Mouse (Mus musculus): ENCODE results near the gene Chml.

The Chml gene

DNA sequence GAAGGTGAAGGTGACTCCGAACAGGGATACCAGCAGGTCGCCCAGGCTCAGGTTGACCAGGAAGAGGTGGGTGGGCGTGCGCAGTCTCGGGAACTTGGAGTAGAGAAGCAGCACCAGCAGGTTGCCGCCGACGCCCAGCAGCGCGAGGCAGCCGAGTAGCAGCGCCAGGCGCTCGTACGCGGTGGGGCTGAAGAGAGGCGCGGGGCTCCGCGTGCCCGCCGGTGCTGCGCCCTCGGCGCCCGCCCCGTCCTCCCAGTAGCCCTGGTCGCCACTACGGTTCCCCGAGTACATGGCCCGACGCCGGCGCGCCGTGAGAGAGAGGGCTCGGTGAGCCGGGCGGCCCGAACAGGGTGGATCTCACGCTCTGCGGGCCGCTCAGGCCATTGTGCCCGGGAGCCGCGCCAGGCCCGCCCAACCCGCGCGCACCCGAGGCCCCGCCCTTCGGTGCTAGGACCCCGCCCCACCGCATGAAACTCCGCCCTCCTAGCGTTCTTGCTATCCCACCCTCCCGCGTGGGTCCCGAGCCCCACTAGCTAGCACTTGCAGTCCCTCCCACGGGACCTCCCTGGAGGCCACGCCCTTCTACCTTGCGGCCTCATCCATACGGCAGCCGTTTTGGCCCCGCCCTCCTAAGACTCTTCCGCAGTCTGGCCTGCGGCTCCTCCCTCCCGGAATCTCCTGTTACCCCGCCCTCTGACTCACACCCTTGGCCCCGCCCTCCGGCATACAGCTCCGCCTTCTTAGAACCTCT is at the start of gene Chml, which contains the start of gene Opn3:
Gene Chml (minus strand): TSS at position 656 of the 751 bp plus-strand sequence.
Gene Opn3 (minus strand): TSS at position 531 of the 751 bp plus-strand sequence.
- DNase-seq (ENCODE audit: low read depth, low spot score): peak; percentile 100

DNA sequence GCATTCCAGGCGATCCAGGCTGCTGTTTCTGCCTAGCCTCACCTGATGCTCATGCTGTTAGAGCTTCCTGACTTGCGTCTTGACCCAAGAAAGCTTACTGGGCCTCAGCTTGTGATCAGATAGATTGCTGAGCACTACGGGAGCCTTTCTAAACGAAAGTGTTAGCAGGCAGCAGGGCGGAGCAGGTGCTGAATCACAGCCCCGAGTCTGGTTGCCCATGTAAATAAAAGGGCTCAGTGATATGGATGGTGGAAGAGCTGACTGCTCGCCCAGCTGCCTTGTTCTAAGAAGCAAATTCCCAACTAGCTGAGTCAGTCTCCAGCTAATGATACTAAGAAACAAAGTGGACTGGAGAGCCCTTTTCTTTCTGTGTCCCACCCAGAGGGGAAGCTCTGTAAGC is 33.1 kb upstream of the Chml start:
- no peak for DNase-seq (ENCODE audit: low read depth, low spot score)

DNA sequence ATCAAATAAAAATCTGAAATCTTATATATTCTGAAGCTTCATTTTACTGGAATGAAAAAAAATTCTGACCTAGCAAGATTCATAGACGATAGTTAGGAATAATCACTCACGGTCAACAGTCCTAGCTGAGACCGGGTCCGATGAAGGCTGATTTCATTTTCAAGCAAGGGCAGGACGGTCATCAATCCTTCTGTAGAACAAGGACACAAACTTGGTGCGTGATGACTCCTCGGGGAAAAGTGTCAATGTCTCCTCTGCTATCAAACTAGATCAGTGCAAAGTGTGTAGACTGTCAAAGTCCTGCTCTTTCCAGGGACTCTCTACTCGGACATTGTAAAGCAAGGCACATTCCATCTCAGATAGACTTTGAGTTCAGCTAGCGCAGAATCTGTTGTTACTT is 24.1 kb upstream of the Chml start:
- no peak for DNase-seq (ENCODE audit: low read depth, low spot score)

DNA sequence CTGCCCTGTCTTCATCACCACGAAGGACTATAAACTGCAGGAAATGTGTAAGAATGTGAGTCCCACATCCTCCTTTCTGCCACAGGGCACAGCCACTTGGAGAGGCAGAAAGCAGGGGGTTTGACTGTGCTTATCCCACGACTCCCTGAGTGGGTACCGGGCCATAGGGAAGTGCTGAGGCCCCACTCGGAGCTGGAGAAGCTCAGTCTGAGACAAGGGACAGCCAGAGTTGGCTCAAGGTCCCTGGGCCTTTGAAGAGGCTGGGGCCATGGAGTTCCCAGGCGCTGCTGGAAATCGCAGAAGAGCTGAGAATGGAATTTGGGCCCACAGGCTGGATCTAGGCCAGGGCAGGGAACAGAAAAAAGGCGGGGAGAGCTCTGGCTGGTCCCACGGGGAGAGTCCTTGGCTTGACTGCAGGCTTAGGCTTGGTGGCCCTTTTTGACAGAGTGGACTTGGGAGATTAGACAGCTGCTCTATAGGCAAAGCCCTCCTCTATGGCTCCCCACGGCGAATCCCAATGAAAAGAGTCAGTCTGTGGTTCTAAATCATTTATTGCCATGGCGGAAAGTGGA is 19.7 kb upstream of the Chml start:
- no peak for DNase-seq (ENCODE audit: low read depth, low spot score)

DNA sequence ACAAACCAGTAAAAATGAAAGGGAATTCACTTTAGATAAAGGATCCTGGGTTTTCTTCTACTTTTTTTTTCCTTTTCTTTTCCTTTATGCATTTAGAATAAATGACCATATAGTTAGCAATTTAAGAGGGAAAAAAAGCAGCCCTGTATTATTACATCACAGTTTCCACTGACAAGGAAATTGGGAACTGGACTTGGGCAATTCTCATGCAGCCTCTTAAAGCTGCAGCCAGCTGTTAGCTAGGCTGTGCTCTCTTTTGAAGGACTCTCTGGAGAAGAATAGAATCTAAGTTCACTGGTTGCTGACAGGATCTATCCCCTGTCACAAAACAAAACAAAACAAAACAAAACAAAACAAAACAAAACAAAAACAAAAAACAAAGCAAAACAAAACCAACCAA is 15.3 kb upstream of the Chml start:
- DNase-seq (ENCODE audit: low read depth, low spot score): no peak

DNA sequence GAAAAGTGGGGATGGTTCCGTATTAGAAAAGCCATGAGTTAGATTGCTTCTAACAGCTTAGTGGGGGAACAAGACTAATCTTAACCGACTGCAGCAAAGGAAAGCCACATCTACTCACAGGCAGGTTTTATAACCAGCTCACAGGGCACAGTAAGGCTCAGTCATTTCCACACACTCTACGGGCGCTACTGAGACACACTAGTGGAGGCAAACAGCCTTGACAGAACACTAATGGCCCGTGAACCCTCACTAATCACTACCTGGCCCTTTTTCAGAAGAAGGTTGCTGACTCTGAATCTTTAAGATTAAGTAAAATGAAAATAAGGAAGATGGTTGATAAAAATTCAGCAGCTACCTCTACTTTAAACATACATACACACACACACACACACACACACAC is 14.9 kb upstream of the Chml start:
- DNase-seq (ENCODE audit: low read depth, low spot score): no peak

DNA sequence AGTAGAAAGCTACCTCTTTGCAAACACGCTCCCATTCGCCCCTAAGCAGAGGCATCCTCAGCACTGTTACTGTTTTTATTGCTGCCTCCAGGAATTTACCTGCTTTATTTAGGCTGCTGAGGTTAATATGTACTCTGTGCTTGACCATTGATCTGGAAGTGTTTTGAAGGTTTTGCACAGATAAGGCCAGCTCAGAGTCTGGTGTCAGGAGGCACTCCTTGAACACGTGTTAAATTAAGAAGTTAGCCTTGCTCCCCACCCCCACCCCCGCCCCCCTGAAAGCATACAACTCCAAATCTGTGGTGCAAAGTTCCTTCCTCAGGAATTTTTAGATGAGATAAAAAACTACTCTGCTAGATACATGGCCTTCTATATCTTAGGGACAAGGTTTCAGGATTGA is 8.4 kb upstream of the Chml start:
- no peak for DNase-seq (ENCODE audit: low read depth, low spot score)

DNA sequence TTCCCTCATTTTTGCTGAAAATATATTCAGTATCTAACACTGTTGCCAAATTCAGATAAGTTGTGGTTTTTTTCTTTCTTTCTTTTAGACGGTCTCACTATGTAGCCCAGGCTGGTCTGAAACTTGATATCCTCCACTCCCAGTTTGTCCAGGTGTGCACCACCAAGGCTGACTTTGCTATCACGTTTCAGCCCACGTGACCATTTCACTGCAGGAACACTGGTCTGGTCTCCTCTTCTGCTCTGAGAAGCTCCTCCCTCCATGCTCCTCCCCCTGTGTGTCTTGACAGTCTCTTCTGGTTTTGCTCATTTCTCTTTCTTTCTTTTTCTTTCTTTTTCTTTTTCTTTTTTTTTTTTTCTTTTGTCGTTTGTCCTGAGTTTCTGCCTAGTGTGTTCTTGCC is 7.1 kb upstream of the Chml start:
- peak; percentile 19 for DNase-seq (ENCODE audit: low read depth, low spot score)

DNA sequence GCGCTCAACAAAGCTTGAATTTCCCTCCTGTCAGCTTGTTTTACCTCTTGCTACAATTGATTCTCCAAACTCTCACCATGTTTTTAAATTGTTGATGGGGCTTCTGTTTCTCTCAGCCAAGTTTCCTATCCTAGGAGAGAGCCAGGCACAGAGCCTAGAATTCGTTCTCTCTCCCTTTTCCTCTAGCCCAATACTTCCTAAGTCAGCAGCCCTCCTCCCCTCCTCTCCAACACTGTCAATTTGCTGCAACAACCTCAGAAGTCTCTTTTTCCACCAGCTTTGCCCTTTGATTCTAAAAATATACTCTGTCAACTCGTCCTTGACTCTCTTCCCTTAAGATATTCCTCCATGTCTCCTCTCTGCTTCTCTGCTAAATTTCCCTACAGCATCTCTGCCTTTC is 6.7 kb upstream of the Chml start:
- DNase-seq (ENCODE audit: low read depth, low spot score): no peak

DNA sequence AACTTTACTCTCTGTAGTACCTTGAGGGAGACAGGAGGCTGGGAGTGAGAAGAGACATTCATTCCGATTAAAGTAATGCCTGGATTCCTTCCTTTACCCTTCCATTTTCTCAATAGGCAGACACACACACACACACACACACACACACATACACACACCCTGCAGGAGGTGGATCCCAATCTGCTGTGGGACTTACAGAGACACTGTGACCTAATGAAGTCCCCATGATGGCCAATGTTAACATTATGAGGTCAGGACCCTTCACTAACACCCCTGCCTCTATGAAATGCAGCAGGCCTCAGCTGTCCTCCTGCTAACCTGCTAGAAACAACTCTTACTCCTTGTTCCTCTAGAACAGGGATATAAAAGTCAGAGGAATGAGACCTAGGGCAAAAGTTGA is 5.6 kb upstream of the Chml start, which contains the start of gene Wdr64:
Gene Wdr64 (plus strand): TSS at position 301 of the 400 bp plus-strand sequence.
- no peak for DNase-seq (ENCODE audit: low read depth, low spot score)

DNA sequence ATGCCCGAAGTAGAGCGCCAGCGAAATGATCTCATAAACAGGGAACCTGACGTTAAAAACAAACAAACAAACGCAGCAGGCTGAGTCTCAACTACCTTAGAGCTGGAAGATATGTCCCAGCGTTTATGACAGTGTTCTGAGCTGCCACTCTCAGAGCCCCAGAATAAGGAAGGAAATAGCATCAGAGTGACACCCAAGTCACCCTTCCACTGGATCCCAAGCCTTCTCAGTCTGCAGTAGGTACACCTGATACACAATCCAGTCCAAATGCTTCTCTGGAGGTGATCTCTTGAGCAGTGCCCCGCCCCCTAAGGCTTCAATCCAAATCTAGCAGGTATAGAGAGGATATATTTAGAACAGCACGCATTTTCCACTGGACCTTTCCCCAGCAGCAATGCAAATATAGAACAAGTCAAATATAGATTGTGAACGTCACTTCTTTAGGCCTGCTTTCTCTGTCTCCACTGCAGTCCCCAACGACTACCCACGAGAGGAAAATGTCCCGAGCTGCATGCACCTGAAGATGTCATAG is 794 bp upstream of the Chml start:
- DNase-seq (ENCODE audit: low read depth, low spot score): no peak

DNA sequence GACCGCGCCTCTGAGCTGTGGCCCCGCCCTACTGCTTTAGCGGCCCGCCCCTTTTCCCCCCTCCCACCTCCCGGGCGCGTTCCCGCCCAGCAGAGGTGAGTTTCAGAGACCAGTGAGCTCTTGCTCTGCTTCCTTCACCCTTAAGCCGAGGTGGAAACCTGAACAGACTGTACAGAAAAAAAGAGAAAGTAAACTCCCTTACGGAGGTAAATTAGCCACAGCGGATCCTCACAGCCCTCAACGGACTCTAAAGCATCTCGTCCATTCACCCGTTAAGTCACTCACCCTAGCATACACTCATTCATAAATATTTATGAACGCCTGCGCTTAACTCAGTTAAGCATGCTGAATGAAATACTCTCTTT is 278 bp upstream of the Chml start:
- no peak for DNase-seq (ENCODE audit: low read depth, low spot score)

DNA sequence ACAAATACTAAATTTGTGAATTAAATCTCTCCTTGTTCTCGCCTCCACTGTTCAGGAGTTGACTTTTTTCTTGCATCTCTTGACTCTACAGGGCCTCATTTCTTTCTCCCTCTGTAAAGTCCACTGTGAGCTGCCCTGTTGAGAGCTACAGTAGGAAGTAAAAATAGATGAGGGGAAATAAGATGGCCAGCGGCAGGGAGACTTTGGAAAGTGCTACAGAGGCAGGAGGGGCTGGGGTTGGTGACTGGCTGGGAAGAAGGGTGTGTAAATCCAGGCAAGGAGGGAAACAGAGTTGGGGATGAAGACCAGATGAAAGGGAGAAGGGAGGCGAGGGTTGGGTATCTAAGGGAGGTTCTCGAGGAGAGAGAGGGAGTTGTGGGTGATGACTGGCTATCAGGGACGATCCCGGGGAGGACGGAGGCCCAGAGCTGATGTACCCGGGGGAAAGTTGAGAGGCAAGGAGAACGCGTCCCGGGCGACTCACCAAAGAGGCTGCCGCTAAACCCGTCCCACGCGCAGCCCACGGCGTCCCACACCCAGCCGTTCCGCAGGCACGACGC is 935 bp downstream of the Chml start:
- no peak for DNase-seq (ENCODE audit: low read depth, low spot score)

DNA sequence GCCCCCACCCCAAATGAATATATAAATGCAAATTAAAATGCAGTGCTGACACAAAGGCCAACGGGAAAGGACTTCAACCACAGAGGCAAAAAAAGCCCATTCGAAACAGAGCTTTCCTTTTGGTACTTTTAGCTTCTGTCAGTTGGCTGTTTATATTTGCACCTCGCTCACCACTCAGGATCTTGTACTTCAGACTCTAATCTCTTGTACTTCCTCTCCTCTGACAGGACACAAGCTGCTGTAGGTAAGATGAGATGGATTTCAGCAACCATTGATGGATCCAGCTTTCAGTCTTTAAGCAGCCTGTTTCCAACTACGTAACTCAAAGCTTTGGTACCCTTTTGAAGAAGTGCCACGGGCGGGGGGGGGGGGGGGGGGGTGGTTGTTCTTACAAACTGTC is 11.7 kb downstream of the Chml start:
- DNase-seq (ENCODE audit: low read depth, low spot score): no peak

DNA sequence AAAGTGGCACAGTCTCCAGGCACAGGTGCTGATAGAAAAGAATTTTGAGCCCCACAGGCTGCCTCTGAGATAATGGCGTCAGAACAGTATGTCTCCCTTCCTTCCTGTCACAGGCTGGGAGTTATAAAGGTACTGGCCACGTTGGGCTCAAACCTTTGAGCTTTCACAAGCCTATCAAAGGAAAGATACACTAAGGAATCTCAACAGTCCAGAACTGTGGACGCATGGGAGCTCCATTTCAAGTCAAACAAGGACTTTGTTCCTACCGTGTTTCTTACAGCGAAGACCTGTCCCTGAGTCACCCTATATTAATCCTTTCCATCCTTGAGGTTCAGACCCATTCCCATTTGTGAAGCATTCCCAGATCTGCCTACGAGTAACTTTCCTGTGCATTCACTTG is 15.2 kb downstream of the Chml start:
- DNase-seq (ENCODE audit: low read depth, low spot score): no peak

DNA sequence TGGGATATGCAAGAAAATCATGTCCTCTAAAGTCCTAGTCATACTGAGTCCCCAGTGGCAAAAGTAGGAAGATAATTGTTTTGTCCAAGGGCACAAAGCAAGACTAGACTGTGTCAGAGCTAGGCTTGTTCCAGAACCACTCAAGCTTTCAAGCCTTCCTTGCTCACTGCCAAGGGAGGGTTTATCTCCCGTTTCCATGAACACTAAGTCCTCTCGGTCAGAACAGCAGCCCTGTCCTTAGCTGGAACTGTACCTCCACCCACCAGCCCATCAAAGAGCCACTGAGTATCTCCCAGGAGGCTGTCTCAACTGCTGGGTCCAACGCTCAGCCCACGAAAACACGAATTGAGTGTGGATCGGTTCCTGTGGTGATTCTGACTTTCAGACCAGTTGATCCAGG is 17.6 kb downstream of the Chml start:
- no peak for DNase-seq (ENCODE audit: low read depth, low spot score)

DNA sequence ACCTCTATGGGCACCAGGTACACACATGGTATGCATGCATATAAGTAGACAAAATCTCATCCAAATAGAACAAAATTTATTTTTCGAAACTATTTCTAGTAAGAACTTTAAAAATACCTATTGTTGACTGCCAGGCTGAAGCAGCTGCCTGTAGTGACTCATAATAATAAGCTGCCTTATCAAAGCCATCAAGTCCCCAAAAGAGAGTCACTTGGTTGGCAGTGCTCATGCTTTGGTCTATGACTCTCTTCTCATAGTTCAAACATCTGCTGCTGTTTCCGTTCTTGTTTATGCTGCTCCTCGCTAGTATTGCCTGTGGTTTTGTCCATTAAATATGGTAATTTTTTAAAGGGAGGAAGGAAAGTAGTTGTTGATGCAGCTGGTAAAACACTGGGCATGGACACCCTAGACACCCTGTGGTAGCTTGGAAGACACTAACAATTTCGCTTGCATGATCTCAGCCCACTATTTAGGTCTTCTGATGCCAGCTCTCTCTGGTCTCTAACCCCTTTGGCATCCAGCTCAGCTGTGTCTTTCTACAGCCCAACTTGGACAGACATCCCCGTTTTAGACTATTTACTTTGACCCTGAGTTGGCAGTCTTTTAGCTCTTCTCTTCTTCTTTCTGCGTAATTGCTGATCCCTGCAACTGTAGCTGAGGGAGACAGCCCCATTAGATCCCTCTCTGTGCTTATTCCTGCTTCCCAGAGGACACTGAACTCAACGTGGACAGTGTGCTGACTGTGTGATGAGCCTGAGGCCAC is 19.0 kb downstream of the Chml start:
- DNase-seq (ENCODE audit: low read depth, low spot score): peak; percentile 19

DNA sequence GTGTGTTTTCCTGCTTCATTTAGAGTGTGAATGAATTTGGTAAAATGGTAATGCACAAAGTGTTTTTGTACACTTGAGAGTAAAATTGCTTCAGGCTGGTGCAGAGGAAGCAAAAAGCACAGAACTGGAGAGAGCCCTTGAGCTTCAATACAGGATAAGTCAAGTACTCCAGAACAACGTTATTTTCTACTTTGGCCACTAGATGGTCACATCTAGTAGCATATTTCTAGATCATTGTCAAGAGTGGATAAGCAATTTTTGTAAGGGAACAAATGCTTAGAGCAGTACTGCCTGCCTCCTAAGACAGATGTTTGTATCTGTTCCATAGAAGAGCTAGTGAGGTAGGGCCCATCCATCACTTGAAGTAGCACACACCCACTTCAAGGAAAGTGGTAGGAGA is 21.1 kb downstream of the Chml start:
- peak; percentile 47 for DNase-seq (ENCODE audit: low read depth, low spot score)

DNA sequence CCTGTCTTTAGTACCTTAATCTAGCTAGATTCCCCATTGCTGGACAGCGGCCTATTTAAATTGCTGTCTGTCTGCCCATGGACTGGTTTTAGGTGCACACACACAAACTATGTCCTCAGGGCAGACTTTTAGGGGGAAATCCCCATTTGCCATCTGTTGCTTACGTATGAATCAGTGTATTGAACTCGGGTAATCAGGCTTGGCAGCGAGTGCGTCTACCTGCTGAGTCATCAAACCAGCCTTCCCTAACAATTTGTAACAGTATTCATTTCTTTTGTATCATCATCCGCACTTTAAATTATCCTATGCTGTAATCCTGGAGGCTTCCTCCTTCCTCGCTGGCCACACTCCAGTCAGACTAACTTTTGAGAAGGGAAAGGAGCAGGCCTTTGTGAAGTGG is 22.7 kb downstream of the Chml start:
- peak; percentile 9 for DNase-seq (ENCODE audit: low read depth, low spot score)

DNA sequence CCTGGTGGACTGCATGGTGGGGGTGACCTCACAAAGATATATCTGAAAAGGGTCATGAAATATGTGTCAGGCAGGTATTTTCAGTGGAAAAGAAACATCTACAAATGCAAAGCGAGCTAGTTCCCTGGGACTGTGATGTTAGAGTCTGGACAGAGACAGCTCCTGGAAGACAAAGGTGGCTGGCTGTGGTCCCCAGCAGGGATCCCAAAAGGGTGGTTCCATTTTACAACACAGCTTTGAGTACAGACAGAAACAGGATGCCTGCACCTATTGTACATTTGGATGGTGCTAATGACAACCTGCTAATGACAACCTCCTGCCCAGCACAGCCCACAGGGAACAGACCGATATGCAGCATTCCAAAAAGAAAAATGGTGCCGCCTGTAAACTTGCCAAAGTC is 23.2 kb downstream of the Chml start:
- DNase-seq (ENCODE audit: low read depth, low spot score): no peak

DNA sequence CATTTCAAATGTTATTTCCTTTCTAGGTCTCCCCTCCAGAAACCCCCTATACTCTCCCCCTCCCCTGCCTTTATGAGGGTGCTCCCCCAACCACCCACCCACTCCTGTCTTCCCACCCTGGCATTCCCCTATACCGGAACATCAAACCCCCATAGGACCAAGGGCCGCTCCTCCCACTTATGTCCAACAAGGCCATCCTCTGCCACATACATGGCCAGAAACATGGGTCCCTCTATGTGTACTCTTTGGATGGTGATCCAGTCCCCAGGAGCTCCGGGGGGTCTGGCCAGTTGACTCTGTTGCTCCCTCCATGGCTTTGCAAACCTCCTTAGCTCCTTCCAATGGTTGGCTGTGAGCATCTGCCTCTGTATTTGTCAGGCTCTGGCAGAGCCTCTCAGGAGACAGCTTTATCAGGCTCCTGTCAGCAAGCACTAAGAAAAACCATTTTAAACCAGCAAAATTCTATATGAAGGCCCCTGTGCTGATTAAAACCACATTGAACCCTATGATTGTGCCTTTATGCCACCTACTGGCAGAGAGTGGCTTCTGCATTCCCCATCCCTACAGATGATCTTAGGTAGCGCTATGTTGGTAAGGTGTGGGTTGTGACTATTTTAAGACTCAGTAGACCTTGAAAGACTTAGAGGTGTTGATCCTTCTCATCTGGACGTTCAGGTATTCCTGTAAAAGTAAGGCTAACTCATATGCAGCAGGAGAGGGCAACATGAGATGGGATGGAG is 23.9 kb downstream of the Chml start:
- peak; percentile 81 for DNase-seq (ENCODE audit: low read depth, low spot score)

DNA sequence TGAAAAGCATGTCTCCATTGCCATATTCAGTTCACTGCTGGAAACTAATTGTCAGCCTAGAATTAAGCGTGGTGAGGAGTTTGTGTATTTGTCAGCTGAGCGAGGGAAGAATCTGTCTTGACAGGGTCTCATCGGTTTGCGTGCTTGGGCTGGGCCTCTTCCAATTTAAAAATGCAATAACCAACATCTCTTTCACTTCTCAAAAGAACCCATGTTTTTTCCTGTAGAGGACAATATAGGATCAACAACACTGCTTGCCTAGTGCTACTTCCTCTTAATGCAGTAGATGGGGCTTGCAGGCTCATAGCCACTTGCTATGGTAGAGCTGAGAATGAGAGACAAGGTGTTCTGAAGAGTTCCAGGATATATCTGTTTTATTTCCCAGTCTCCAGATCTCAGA is 32.8 kb downstream of the Chml start:
- peak; percentile 66 for DNase-seq (ENCODE audit: low read depth, low spot score)

Measured in A20 (cell line).